Mouse (Mus musculus) Patski (cell line): ENCODE data around the gene Arg1. TPM values are rescaled to one million over a fixed set of nuclear protein-coding genes. Genes with fewer than 3 reads are reported as not detected.

Source experiments
- ATAC-seq: fragments of 100-300 bp; one replicate; pipeline ENCODE4 v1.8.0; 2021
- CTCF ChIA-PET: fragments of 350-600 bp; sonication (Branson Sonifier 250); formaldehyde crosslinking; loops from one replicate; lab custom pipeline; 2022; ENCODE audit warnings: inconsistent platforms; lab: Charles Lee
- POLR2A ChIA-PET: fragments of 350-600 bp; sonication (Branson Sonifier 250); formaldehyde crosslinking; loops from one replicate; lab custom pipeline; 2022; ENCODE audit warnings: antibody characterized with exemption, inconsistent platforms; lab: Charles Lee
- DNase-seq: peaks from one replicate; pipeline ENCODE4 v3.0.0-alpha.2; 2011; ENCODE audit warnings: low read depth, low spot score
- H3K27me3 ChIP-seq: fragments of 371-371 bp; one replicate; pipeline ENCODE4 v1.5.1; 2021
- CTCF ChIP-seq: fragments of 100-300 bp; IDR thresholded peaks from one replicate; pipeline ENCODE4 v1.5.1; 2021
- in situ Hi-C: fragments of 300-500 bp; cut with MboI; formaldehyde crosslinking; loops from 3 replicates; pipeline ENCODE4 v1.11.1; 2018; ENCODE audit warnings: low pct_unique_long_range_greater_than_20kb, mixed read lengths
- polyA plus RNA-seq: library from polyadenylated mRNA; unstranded; gene quantifications from one replicate; pipeline ENCODE4 v1.2.3, GENCODE M21; 2021

Gene Arg1
- polyA plus RNA-seq, 1 experiment from 2014 or later, result 0.12 TPM

DNA sequence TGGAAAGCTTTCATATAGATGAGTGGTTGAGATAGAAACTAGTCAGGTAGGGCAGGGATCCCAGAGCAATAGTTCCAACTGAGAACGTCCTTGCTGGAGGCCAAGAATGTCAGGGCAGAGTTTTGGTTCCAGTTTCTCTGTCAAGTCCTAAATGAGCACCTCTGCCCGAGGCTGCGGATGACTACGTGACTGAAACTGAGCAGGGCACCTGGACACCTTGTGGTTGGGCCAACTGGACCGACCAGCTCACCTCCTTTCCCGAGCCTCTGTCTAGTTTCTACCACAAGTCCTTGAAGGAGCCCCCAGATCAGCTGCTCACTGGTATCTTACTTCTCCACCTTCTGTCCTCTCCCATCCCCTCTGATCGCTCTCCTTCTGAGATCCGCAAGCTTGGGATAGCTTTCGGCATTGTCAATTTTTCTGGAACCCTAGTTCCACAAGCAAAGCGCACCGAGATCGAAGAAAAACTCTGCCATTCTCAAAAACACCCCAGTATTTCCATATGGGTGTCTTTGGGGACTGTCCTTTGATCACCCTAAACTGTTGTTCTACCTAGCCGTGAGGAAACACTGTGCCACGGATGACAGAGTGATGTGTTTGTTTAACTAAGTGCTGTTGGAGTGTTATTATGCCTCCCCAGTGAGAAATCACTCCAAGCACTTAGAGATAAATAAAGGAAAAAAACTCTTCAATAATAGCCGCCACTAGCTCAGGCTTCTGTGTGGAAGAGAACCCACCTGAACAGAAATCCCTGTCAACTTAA, 31.2 kb upstream of the Arg1 start:
- in situ Hi-C loops, result loop anchor here (25.0 kb wide), 1 partner anchor 529 kb away; no protein-coding TSS in a partner anchor
- ATAC-seq, result peak; percentile 44
- DNase-seq, result no peak
- peaks cover 14% of the 10 kb centered on the region for H3K27me3 ChIP-seq
- TF ChIP-seq CTCF, result no peak
- ChIA-PET CTCF (interaction anchor here (1.0 to 1.6 kb wide), 2 partner anchors 42 to 261 kb away, joined by 3 to 4 read pairs; no protein-coding TSS in a partner anchor), POLR2A (interaction anchor here (0.7 to 1.1 kb wide), 3 partner anchors 14 to 280 kb away, joined by 3 to 5 read pairs (median 3); no protein-coding TSS in a partner anchor)

DNA sequence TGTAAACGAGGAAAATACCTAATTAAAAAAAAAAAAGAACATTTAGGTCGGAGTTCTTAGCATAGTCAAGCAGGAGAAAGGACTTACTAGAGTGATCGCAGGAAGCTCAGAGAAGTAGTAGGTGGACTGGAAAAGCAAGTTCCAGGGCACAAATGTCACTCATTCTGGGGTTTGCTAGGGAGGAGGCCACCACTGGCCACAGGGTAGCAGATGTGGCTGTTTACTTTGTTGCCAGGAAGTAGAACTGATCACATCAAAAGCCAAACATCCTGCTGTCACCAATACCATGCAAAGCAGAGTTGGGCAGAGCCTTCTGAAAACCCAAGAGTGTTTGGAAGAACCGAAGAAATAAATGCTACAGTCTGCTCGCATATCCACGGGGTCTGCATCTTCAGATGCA, 26.6 kb upstream of the Arg1 start:
- no peak for ATAC-seq
- ChIA-PET POLR2A (no interaction called here), CTCF (no interaction called here)
- in situ Hi-C loops, result loop anchor here (25.0 kb wide), 1 partner anchor 533 kb away; no protein-coding TSS in a partner anchor
- H3K27me3 ChIP-seq, result peaks cover 18% of the 10 kb centered on the region
- no peak for DNase-seq
- no peak for TF ChIP-seq CTCF

DNA sequence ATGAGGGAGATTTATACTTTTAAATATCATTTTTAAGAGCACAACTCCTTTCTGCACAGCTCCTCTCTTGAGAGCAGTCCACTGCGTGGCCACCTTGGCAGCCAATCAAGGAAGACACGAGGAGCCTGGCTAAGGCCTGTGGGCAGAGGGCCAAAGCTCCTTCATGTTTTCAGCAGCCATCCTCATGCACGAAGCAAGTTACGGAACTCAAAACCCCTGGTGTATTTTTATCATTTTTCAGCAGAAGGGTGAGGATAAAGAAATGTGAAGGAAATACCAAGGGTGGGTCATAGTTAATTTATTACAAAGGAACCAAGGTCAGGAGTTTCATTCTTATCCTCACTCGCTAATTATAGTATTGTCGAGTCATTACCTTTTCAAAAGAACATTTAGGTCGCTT, 25.3 kb upstream of the Arg1 start:
- CTCF ChIA-PET, result no interaction called here
- in situ Hi-C loops, result loop anchor here (25.0 kb wide), 1 partner anchor 535 kb away; no protein-coding TSS in a partner anchor
- DNase-seq, result no peak
- TF ChIP-seq CTCF, result no peak
- POLR2A ChIA-PET, result no interaction called here
- peaks cover 22% of the 10 kb centered on the region for H3K27me3 ChIP-seq
- no peak for ATAC-seq

DNA sequence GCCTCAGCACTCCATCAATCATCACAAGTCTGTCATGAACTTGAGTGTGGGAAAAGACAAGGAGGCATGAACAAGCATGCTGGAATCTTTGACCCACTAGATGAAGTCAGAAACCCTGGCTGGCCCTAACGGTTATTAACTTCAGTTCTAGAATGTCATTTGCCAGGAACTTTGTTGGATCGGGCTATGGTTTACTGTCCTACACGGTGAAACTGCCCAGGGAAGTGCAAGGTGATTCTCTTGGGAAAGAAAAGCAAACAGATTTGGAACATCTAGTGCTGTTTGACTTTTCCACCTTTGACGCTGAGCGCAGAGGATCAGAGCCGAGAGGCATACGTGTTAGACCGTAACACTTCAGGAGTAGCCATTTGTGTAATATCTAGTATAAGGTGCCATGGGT, 24.3 kb upstream of the Arg1 start:
- in situ Hi-C loops, result loop anchor here (25.0 kb wide), 1 partner anchor 536 kb away; no protein-coding TSS in a partner anchor
- ChIA-PET CTCF (interaction anchor here (1.6 kb wide), 1 partner anchor 30 kb away, joined by 5 read pairs; no protein-coding TSS in a partner anchor), POLR2A (no interaction called here)
- no peak for TF ChIP-seq CTCF
- H3K27me3 ChIP-seq, result peaks cover 22% of the 10 kb centered on the region
- no peak for DNase-seq
- ATAC-seq, result no peak

DNA sequence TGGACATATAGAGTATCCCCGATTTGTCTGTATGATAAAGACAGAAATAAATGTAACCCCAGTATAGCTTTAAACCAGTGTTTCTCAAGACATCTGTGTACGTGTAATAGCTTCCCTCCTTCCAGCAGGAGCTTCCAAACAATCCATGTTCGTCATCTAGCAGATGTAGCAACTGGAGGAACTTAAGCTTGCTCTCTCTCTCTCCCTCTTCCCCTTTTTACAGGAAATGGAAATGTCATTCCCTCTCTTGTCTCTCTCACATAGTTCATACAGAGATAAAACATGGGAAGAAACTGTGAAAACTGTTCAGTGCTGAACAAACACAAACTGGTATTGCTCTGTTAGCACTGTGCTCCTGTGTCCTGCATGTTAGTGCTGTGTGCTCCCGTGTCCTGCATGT, 22.9 kb upstream of the Arg1 start:
- DNase-seq, result no peak
- CTCF ChIA-PET, result interaction anchor here (1.6 kb wide), 1 partner anchor 31 kb away, joined by 5 read pairs; no protein-coding TSS in a partner anchor
- TF ChIP-seq CTCF, result no peak
- in situ Hi-C loops, result loop anchor here (25.0 kb wide), 1 partner anchor 537 kb away; no protein-coding TSS in a partner anchor
- H3K27me3 ChIP-seq, result peaks cover 16% of the 10 kb centered on the region
- no peak for ATAC-seq
- POLR2A ChIA-PET, result no interaction called here

DNA sequence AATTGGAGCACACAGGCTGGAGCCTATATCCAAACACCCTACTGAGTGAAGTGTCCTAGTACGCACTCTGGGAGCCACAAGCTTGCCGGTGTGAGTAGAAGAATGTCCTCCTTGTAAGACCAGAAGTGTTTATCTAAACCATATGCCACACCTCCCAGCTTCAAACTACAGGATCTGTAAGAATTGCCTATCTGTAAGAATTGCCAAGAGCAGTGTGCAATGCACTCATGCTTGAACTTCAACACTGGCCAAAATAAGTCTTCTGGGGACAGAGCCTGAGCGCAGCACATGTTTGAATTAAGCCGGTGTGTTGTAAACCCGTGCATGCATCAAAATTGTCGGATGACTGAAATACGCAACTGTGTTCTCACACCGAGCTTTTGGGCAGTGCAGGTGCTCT, 21.0 kb upstream of the Arg1 start:
- in situ Hi-C loops, result no loop called here
- CTCF ChIA-PET, result interaction anchor here (0.8 kb wide), 1 partner anchor 261 kb away, joined by 3 read pairs; no protein-coding TSS in a partner anchor
- POLR2A ChIA-PET, result no interaction called here
- DNase-seq (no peak), ATAC-seq (no peak)
- TF ChIP-seq CTCF, result no peak
- peaks cover 22% of the 10 kb centered on the region for H3K27me3 ChIP-seq

DNA sequence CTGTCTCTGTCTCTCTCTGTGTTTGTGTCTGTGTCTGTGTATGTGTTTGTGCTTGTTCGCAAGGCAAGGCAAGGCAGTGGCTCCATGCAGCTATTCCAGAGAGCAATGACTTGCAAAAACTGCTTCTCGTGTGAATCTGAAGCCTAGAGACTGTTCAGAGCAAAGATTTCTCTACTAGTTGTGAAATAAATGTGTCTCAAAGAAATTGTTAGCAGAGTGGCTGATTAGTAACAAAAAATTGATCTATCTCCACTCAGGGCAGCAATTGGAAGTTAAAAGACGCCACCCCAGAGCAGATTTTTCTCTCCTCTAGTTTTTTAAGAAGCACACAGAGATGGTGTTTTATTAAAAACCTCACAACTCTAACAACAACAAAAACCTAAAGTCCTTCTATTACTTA, 20.6 kb upstream of the Arg1 start:
- DNase-seq, result no peak
- TF ChIP-seq CTCF, result no peak
- POLR2A ChIA-PET, result no interaction called here
- ATAC-seq, result no peak
- CTCF ChIA-PET, result no interaction called here
- peaks cover 22% of the 10 kb centered on the region for H3K27me3 ChIP-seq
- in situ Hi-C loops, result no loop called here

DNA sequence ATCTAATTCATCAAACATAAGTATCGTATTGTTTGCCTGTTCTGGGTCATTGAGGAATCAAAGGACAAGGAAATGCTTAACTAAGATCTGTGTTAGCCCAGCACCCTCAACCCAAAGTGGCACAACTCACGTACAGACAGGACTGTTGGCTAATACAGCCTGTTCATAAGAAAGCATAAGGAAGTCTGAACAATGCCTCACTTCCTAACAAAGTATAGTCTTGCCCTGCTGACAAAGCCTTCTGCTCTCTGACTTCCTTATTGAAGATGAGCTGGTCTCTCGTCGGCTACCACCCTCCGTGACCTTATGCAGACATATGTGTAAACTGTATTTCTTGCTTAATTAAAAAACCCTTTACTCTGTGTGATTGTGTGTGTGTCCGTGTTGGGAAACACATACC, 2.9 kb upstream of the Arg1 start:
- in situ Hi-C loops, result no loop called here
- POLR2A ChIA-PET, result no interaction called here
- no peaks in the 10 kb centered on the region for H3K27me3 ChIP-seq
- CTCF ChIA-PET, result no interaction called here
- no peak for DNase-seq
- no peak for TF ChIP-seq CTCF
- no peak for ATAC-seq

DNA sequence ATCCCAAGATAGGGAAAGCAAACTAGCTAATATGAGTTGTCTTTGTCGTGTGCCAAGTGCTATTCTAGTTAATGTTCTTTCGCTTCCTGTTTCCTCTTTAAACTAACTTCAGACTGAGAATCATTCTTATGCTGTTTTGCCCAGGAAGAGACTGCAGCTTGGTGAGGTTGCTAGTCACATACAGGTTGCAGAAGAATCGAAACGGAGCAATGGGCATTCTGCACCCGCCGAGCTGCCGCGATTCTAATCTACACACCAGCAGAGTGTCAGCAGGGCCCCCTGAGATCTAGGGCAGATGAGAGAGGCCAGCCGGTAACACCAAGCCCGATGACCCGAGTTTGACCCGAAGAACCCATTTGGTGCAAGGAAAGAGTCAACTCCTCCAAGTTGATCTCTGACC, 788 bp upstream of the Arg1 start:
- TF ChIP-seq CTCF, result no peak
- CTCF ChIA-PET, result no interaction called here
- ATAC-seq (no peak), DNase-seq (no peak)
- no peaks in the 10 kb centered on the region for H3K27me3 ChIP-seq
- POLR2A ChIA-PET, result no interaction called here
- in situ Hi-C loops, result no loop called here

DNA sequence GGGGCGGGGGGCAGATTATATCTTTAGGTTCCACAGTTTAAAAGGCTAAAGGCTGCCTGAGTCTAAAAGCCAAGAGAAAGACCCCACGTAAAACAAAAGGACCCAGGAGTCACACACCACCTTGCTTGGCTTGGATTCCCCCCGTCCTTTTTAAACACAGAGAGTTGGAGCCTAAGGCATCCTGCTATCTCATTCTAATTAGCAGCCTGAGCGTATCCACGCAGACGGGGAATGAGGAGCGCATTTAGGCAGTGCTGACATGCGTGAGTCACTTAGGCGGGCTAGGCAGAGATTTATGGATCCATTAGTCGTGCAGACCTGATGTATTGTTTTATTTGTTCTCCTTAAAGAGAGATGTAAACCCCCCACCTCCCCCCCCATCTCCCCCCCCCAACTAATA, 904 bp downstream of the Arg1 start:
- H3K27me3 ChIP-seq, result no peaks in the 10 kb centered on the region
- POLR2A ChIA-PET, result no interaction called here
- DNase-seq, result no peak
- CTCF ChIA-PET, result no interaction called here
- no peak for ATAC-seq
- no peak for TF ChIP-seq CTCF
- in situ Hi-C loops, result no loop called here

DNA sequence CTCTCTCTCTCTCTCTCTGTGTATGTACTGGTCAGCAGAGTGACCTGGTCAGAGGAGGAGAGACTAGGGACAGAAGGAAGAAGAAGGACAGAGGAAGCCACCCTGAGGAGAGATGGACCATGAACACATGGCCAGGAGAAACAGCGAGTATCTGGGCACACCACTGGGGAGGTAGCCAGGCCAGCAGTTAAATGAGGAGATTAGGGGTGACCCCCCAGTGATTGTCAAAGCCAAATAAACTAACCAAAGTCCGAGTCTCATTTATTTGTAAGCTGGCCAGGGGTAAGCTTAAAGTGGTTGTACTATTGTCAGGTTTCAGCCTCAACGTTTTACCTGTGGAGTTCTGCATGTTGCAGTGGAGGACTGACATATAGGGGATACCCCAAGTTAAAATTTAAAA, 3.0 kb downstream of the Arg1 start:
- no peak for ATAC-seq
- TF ChIP-seq CTCF, result no peak
- H3K27me3 ChIP-seq, result no peaks in the 10 kb centered on the region
- ChIA-PET POLR2A (no interaction called here), CTCF (no interaction called here)
- in situ Hi-C loops, result no loop called here
- no peak for DNase-seq
